In genomic region chr4:138584946-138585345, GRCm38 (mm10) we compare ENCODE assay signal across 25 mouse cellular contexts. TPM values are rescaled to one million over a fixed set of nuclear protein-coding genes. Genes with fewer than 3 reads are reported as not detected.
A peak's percentile ranks its signal among the peaks of the same experiment; 100 is the strongest.
DNase-seq lines count a peak whose midpoint lies in the region; ATAC-seq and TF ChIP-seq lines count a peak whose summit lies in the region.
"Had no signal": no experiment of that assay in that cellular context is flagged by ENCODE, and none has a peak within 500 bp of the region (broad histone marks: within the 10 kb centered on the region; RNA-seq: fewer than 3 reads in every experiment).

No protein-coding gene starts in this region.

- no peak overlapping the region for H3K4me2 ChIP-seq in hindbrain, embryonic 14.5 days (replicated peaks)
- no peak overlapping the region for H3K4me2 ChIP-seq in hindbrain, embryonic 16.5 days (ENCODE audit: low read length)
- H3K4me2 ChIP-seq in midbrain, embryonic 16.5 days (ENCODE audit: low read length) = no peak overlapping the region
- no peak overlapping the region for H3K4me2 ChIP-seq in midbrain, postnatal 0 days (ENCODE audit: low read depth, low read length, poor library complexity, severe bottlenecking)
- H3K4me2 ChIP-seq: heart, embryonic 12.5 days; heart, embryonic 15.5 days had no signal

- peak overlapping the region; percentile 10; the same call in 1 of the 2 replicates for H3K27ac ChIP-seq in hindbrain, embryonic 14.5 days
- H3K27ac ChIP-seq in hindbrain, embryonic 16.5 days (ENCODE audit: low read depth, low read length) = no peak overlapping the region
- peak overlapping the region; percentile 38 for H3K27ac ChIP-seq in left cerebral cortex, adult 2 months
- peak overlapping the region; percentile 47; the same call in 1 of the 2 replicates for H3K27ac ChIP-seq in midbrain, embryonic 16.5 days (ENCODE audit: low read length)
- H3K27ac ChIP-seq in midbrain, embryonic 10.5 days (replicated peaks) = no peak overlapping the region
- H3K27ac ChIP-seq in midbrain, postnatal 0 days (ENCODE audit: low read depth, low read length) = peak overlapping the region; percentile 9; the same call in 1 of the 2 replicates
- H3K27ac ChIP-seq: heart, embryonic 15.5 days had no signal

- no peak overlapping the region for H3K9ac ChIP-seq in hindbrain, embryonic 14.5 days
- no peak overlapping the region for H3K9ac ChIP-seq in hindbrain, embryonic 16.5 days (ENCODE audit: low read depth, low read length)
- no peak overlapping the region for H3K9ac ChIP-seq in midbrain, embryonic 16.5 days (ENCODE audit: low read depth, low read length)
- H3K9ac ChIP-seq in midbrain, postnatal 0 days (replicated peaks; ENCODE audit: low read length, poor library complexity, severe bottlenecking) = no peak overlapping the region
- H3K9ac ChIP-seq: heart, embryonic 12.5 days; heart, embryonic 15.5 days had no signal

- no peaks in the 10 kb centered on the region for H3K27me3 ChIP-seq in hindbrain, embryonic 14.5 days (ENCODE audit: control insufficient read depth, insufficient read depth, low read length)
- no peaks in the 10 kb centered on the region for H3K27me3 ChIP-seq in hindbrain, embryonic 16.5 days (replicated peaks; ENCODE audit: control insufficient read depth, insufficient read depth, low read length)
- H3K27me3 ChIP-seq in midbrain, embryonic 16.5 days (ENCODE audit: control insufficient read depth, insufficient read depth, low read depth, low read length) = no peaks in the 10 kb centered on the region
- no peaks in the 10 kb centered on the region for H3K27me3 ChIP-seq in midbrain, embryonic 10.5 days (ENCODE audit: low read depth, poor library complexity, severe bottlenecking)
- H3K27me3 ChIP-seq in midbrain, postnatal 0 days (ENCODE audit: insufficient read depth, low read length) = no peaks in the 10 kb centered on the region

- no peak for TF ChIP-seq CTCF in left cerebral cortex, adult 2 months (IDR thresholded peaks at IDR 0.05)
- no peak for TF ChIP-seq CTCF in midbrain, postnatal 0 days (IDR thresholded peaks at IDR 0.05)

- no peaks in the 10 kb centered on the region for H3K9me3 ChIP-seq in hindbrain, embryonic 14.5 days (ENCODE audit: control insufficient read depth, low read length)
- peaks cover 3% of the 10 kb centered on the region; the same call in 1 of the 2 replicates for H3K9me3 ChIP-seq in hindbrain, embryonic 16.5 days (ENCODE audit: control insufficient read depth, low read length)
- no peaks in the 10 kb centered on the region for H3K9me3 ChIP-seq in midbrain, embryonic 16.5 days (replicated peaks; ENCODE audit: control insufficient read depth, low read length, poor library complexity, severe bottlenecking)
- no peaks in the 10 kb centered on the region for H3K9me3 ChIP-seq in midbrain, embryonic 10.5 days (replicated peaks)
- no peaks in the 10 kb centered on the region for H3K9me3 ChIP-seq in midbrain, postnatal 0 days (ENCODE audit: low read length)
- H3K9me3 ChIP-seq: heart, embryonic 12.5 days; heart, embryonic 15.5 days had no signal

- H3K4me3 ChIP-seq in hindbrain, embryonic 14.5 days (replicated peaks; ENCODE audit: low read length) = no peak overlapping the region
- no peak overlapping the region for H3K4me3 ChIP-seq in hindbrain, embryonic 16.5 days (ENCODE audit: low read length)
- no peak overlapping the region for H3K4me3 ChIP-seq in left cerebral cortex, adult 2 months
- no peak overlapping the region for H3K4me3 ChIP-seq in midbrain, embryonic 16.5 days (ENCODE audit: low read depth, low read length)
- H3K4me3 ChIP-seq in midbrain, embryonic 10.5 days = no peak overlapping the region
- H3K4me3 ChIP-seq in midbrain, postnatal 0 days (ENCODE audit: low read depth, low read length) = no peak overlapping the region
- H3K4me3 ChIP-seq: heart, embryonic 12.5 days; heart, embryonic 15.5 days had no signal

- no peak for DNase-seq in hindbrain, embryonic 14.5 days (ENCODE audit: low spot score)
- DNase-seq in left cerebral cortex, adult 2 months (ENCODE audit: extremely low spot score in 1 of 2, low spot score in 2 of 2) = no peak
- DNase-seq in left cerebral cortex, adult 11 months (ENCODE audit: low spot score) = no peak
- no peak for DNase-seq in midbrain, embryonic 10.5 days (ENCODE audit: low spot score)
- DNase-seq in midbrain, postnatal 0 days (ENCODE audit: low spot score) = peak; percentile 54
- no peak for DNase-seq in spleen, postnatal 4 days (ENCODE audit: low spot score in 2 of 2)
- DNase-seq: adrenal gland, adult 8-10 months; adrenal gland, postnatal 25 days; cerebellum, adult 18-20 months; cerebellum, adult 9-10 months; cerebellum, postnatal 14 days; gastrocnemius, postnatal 25 days; heart, adult 18-20 months; heart, postnatal 10 days; heart, postnatal 36 days had no signal

- peaks cover 4% of the 10 kb centered on the region; the same call in 1 of the 2 replicates for H3K4me1 ChIP-seq in hindbrain, embryonic 14.5 days (replicated peaks; ENCODE audit: control insufficient read depth, insufficient read depth, low read length)
- no peaks in the 10 kb centered on the region for H3K4me1 ChIP-seq in hindbrain, embryonic 16.5 days (ENCODE audit: control insufficient read depth, insufficient read depth, low read depth, low read length)
- H3K4me1 ChIP-seq in midbrain, embryonic 16.5 days (ENCODE audit: control insufficient read depth, insufficient read depth, low read length) = peaks cover 12% of the 10 kb centered on the region
- peaks cover 16% of the 10 kb centered on the region for H3K4me1 ChIP-seq in midbrain, embryonic 10.5 days
- H3K4me1 ChIP-seq in midbrain, postnatal 0 days (ENCODE audit: insufficient read depth, low read length) = no peaks in the 10 kb centered on the region

- no peaks in the 10 kb centered on the region for H3K36me3 ChIP-seq in hindbrain, embryonic 14.5 days (replicated peaks; ENCODE audit: control insufficient read depth, insufficient read depth)
- no peaks in the 10 kb centered on the region for H3K36me3 ChIP-seq in hindbrain, embryonic 16.5 days (ENCODE audit: control insufficient read depth, insufficient read depth, low read length)
- H3K36me3 ChIP-seq in midbrain, embryonic 16.5 days (ENCODE audit: control insufficient read depth, insufficient read depth, low read length) = no peaks in the 10 kb centered on the region
- no peaks in the 10 kb centered on the region for H3K36me3 ChIP-seq in midbrain, embryonic 10.5 days
- H3K36me3 ChIP-seq in midbrain, postnatal 0 days (ENCODE audit: insufficient read depth, low read length) = no peaks in the 10 kb centered on the region
- H3K36me3 ChIP-seq: heart, embryonic 12.5 days; heart, embryonic 15.5 days had no signal

- intact Hi-C loops in left cerebral cortex, adult 2 months (cut with DNase I) = loop anchor here (5.0 kb wide), 1 partner anchor 77 kb away; no protein-coding TSS in a partner anchor

- no peak for ATAC-seq in hindbrain, embryonic 14.5 days (ENCODE audit: low FRiP score)
- ATAC-seq in hindbrain, embryonic 16.5 days = no peak
- ATAC-seq in midbrain, embryonic 16.5 days = 0 out of 2 replicates have a peak, but pooled peaks have one; percentile 42
- ATAC-seq in midbrain, postnatal 0 days (ENCODE audit: low FRiP score) = no peak
- ATAC-seq: activated CD4-positive, CD25-positive, alpha-beta regulatory T cell, adult 4 months; CD4-positive, CD25-positive, alpha-beta regulatory T cell, adult 4 months; forebrain, embryonic 14.5 days had no signal

RNA-seq across cellular contexts. Expression of gene Vwa5b1, which starts 50.7 kb away (rescaled TPM):
- polyA plus RNA-seq in hindbrain, embryonic 14.5 days (2014; fragmentation: Nextera tagmentation; extraction: Ambion mirVana) = 1.2 and 2.0 TPM in 2 replicates
- 2.8 TPM in 2 replicates for polyA plus RNA-seq in hindbrain, embryonic 16.5 days (2015; fragmentation: Nextera tagmentation; extraction: Ambion mirVana)
- total RNA-seq in left cerebral cortex, adult 2 months (2021) = 1 to 10 TPM; 4.9 to 6.0 TPM
- 2.3 and 2.8 TPM in 2 replicates for polyA plus RNA-seq in midbrain, embryonic 16.5 days (2015; fragmentation: Nextera tagmentation; extraction: Ambion mirVana)
- 0.33 and 0.46 TPM in 2 replicates for polyA plus RNA-seq in midbrain, embryonic 10.5 days (2016; fragmentation: Nextera tagmentation; extraction: Ambion mirVana)
- total RNA-seq in midbrain, postnatal 0 days (2014; rRNA removed) = 8.8 and 16.9 TPM in 2 replicates
- polyA plus RNA-seq in midbrain, postnatal 0 days (2015; fragmentation: Nextera tagmentation; extraction: Ambion mirVana) = 2.1 and 3.1 TPM in 2 replicates
- total RNA-seq: adrenal gland, postnatal 25 days; gastrocnemius, adult 8-10 months; gastrocnemius, postnatal 25 days; heart, adult 18-20 months; heart, postnatal 36 days; MEL had no signal
- polyA plus RNA-seq: activated CD4-positive, CD25-positive, alpha-beta regulatory T cell, adult 4 months; C2C12; CD4-positive, CD25-positive, alpha-beta regulatory T cell, adult 4 months; heart, embryonic 12.5 days; heart, embryonic 15.5 days had no signal

Comparison
In these comparisons a context has a peak if more than half of its experiments do, and no peak if none do; other contexts are left out.
1. H3K27ac ChIP-seq: peak in hindbrain, embryonic 14.5 days (single experiment), left cerebral cortex, adult 2 months (single experiment), midbrain, embryonic 16.5 days (single experiment) and midbrain, postnatal 0 days (single experiment); none in hindbrain, embryonic 16.5 days (single experiment) and midbrain, embryonic 10.5 days (single experiment).